Mouse (Mus musculus) hindbrain, postnatal 0 days (tissue): Measurements from ENCODE around the gene Ppp2r5d. TPM values are rescaled to one million over a fixed set of nuclear protein-coding genes. Genes with fewer than 3 reads are reported as not detected.

ENCODE experiments used
- ATAC-seq: fragments of 200-750 bp; cut with Nextera tagmentation; 2 replicates; pipeline ENCODE4 v1.8.0; 2017; ENCODE audit warnings: mild to moderate bottlenecking, moderate TSS enrichment, moderate library complexity
- DNase-seq: peaks from one replicate; pipeline ENCODE4 v3.0.0-alpha.2; 2015; ENCODE audit warnings: low spot score
- H3K27ac ChIP-seq: fragments of 300-500 bp; sonication (generic); 2 replicates; pipeline ENCODE4 v1.5.1; 2014; ENCODE audit warnings: mild to moderate bottlenecking
- H3K27me3 ChIP-seq: fragments of 300-500 bp; sonication (generic); 2 replicates; pipeline ENCODE4 v1.6.1; 2014; ENCODE audit warnings: low read length, mixed read lengths; ENCODE audit not compliant: insufficient read depth
- H3K36me3 ChIP-seq: fragments of 300-500 bp; sonication (generic); 2 replicates; pipeline ENCODE4 v1.6.1; 2014; ENCODE audit warnings: low read length, mixed read lengths; ENCODE audit not compliant: insufficient read depth
- H3K4me1 ChIP-seq: fragments of 300-500 bp; sonication (generic); 2 replicates; pipeline ENCODE4 v1.6.1; 2014; ENCODE audit warnings: antibody characterized with exemption, low read length, mixed read lengths; ENCODE audit not compliant: insufficient read depth
- H3K4me2 ChIP-seq: fragments of 300-500 bp; sonication (generic); 2 replicates; pipeline ENCODE4 v1.6.1; 2014; ENCODE audit warnings: low read depth, mild to moderate bottlenecking, low read length, moderate library complexity, mixed read lengths
- H3K4me3 ChIP-seq: fragments of 300-500 bp; sonication (generic); 2 replicates; pipeline ENCODE4 v1.5.1; 2014; ENCODE audit warnings: low read length
- H3K9ac ChIP-seq: fragments of 300-500 bp; sonication (generic); replicated peaks from 2 replicates; pipeline ENCODE4 v1.6.1; 2014; ENCODE audit warnings: mild to moderate bottlenecking, low read length, moderate library complexity, mixed read lengths
- H3K9me3 ChIP-seq: fragments of 300-500 bp; sonication (generic); 2 replicates; pipeline ENCODE4 v1.6.1; 2016; ENCODE audit warnings: low read length, mixed read lengths
- CTCF ChIP-seq: IDR thresholded peaks from 2 replicates; pipeline ENCODE4 v1.5.1; 2016; ENCODE audit warnings: antibody characterized with exemption, control low read depth, low read depth
- WGBS: fragments of 180-500 bp; shearing (Covaris S2); extraction: QIAGEN DNeasy Blood & Tissue Kit; methylation state at CpG from one replicate; pipeline ENCODE4 v1.1.7; 2014; 5-methylcytosine and 5-hydroxymethylcytosine counted together
- polyA plus RNA-seq: library from polyadenylated mRNA; unstranded; fragments of >200 nt; fragmentation: Nextera tagmentation; extraction: Ambion mirVana; gene quantifications from 2 replicates; pipeline ENCODE4 v1.2.1, GENCODE M21; 2015
- total RNA-seq: library from RNA; depleted of rRNA; stranded (reverse); fragments of >200 nt; gene quantifications from 2 replicates; pipeline ENCODE4 v1.2.3, GENCODE M21; 2014; rRNA removed

Ppp2r5d gene
- total and polyA plus RNA-seq, 2 experiments from 2014 or later, result 89.6 to 129 TPM

- Histone ChIP-seq H3K36me3 (peaks cover 26% of the 10 kb centered on the region), H3K9ac (no peak overlapping the region), H3K27me3 (no peaks in the 10 kb centered on the region), H3K4me2 (no peak overlapping the region), H3K4me1 (0 out of 2 replicates have a peak, but pooled peaks cover 4% of the 10 kb centered on the region), H3K9me3 (no peaks in the 10 kb centered on the region), H3K27ac (no peak overlapping the region), H3K4me3 (no peak overlapping the region)
- ATAC-seq (no peak), DNase-seq (no peak)
- WGBS, result 84% methylated on average over 9 of the region's 9 CpGs
- TF ChIP-seq CTCF, result no peak
Measured at GRCm38 (mm10) chr17:46639929-46640328, 65.0 kb downstream of the Ppp2r5d start.

GRCm38 (mm10) chr17:46636831-46637523 is 67.9 kb downstream of the Ppp2r5d start:
- peak; percentile 81 for TF ChIP-seq CTCF
- peaks cover 25% of the 10 kb centered on the region for H3K36me3 ChIP-seq
- H3K9ac ChIP-seq, result no peak overlapping the region
- DNase-seq, result peak; percentile 92
- no peaks in the 10 kb centered on the region for H3K27me3 ChIP-seq
- no peak overlapping the region for H3K27ac ChIP-seq
- H3K4me1 ChIP-seq, result no peaks in the 10 kb centered on the region
- peak overlapping the region; percentile 33 for H3K4me2 ChIP-seq
- ATAC-seq, result peak; percentile 52
- H3K4me3 ChIP-seq, result no peak overlapping the region
- 11% methylated on average over 15 of the region's 15 CpGs for WGBS
- no peaks in the 10 kb centered on the region for H3K9me3 ChIP-seq

Other genes with a start within 250 kb of the Ppp2r5d start
- gene Ttbk1, start 217.4 kb downstream of the Ppp2r5d start, total RNA-seq, result 46.5 and 53.4 TPM in 2 replicates
- 6.3 and 6.5 TPM in 2 replicates for gene Ttbk1, start 217.4 kb downstream of the Ppp2r5d start, polyA plus RNA-seq
- gene Dnph1, start 208.4 kb downstream of the Ppp2r5d start, total RNA-seq, result 8.9 and 9.9 TPM in 2 replicates
- gene Dnph1, start 208.4 kb downstream of the Ppp2r5d start, polyA plus RNA-seq, result 19.2 and 23.4 TPM in 2 replicates
- gene Cul9, start 158.7 kb downstream of the Ppp2r5d start, total RNA-seq, result 55.3 and 58.2 TPM in 2 replicates
- 12.2 and 14.4 TPM in 2 replicates for gene Cul9, start 158.7 kb downstream of the Ppp2r5d start, polyA plus RNA-seq
- gene Srf, start 148.9 kb downstream of the Ppp2r5d start, total RNA-seq, result 67.0 and 67.3 TPM in 2 replicates
- gene Srf, start 148.9 kb downstream of the Ppp2r5d start, polyA plus RNA-seq, result 3.0 and 3.8 TPM in 2 replicates
- gene Ptk7, start 75.6 kb downstream of the Ppp2r5d start, total RNA-seq, result 77.6 and 79.3 TPM in 2 replicates
- gene Ptk7, start 75.6 kb downstream of the Ppp2r5d start, polyA plus RNA-seq, result 24.5 and 25.1 TPM in 2 replicates
- 25.1 and 32.1 TPM in 2 replicates for gene Klc4, start 59.1 kb downstream of the Ppp2r5d start, total RNA-seq
- gene Klc4, start 59.1 kb downstream of the Ppp2r5d start, polyA plus RNA-seq, result 23.0 and 24.0 TPM in 2 replicates
- 55.4 and 67.2 TPM in 2 replicates for gene Mrpl2, start 58.9 kb downstream of the Ppp2r5d start, total RNA-seq
- 90.2 and 95.5 TPM in 2 replicates for gene Mrpl2, start 58.9 kb downstream of the Ppp2r5d start, polyA plus RNA-seq
- 92.2 and 108 TPM in 2 replicates for gene Cul7, start 54.8 kb downstream of the Ppp2r5d start, total RNA-seq
- gene Cul7, start 54.8 kb downstream of the Ppp2r5d start, polyA plus RNA-seq, result 24.9 and 26.8 TPM in 2 replicates
- gene Rrp36, start 30.8 kb downstream of the Ppp2r5d start, total RNA-seq, result 26.6 and 32.7 TPM in 2 replicates
- gene Rrp36, start 30.8 kb downstream of the Ppp2r5d start, polyA plus RNA-seq, result 56.5 and 59.1 TPM in 2 replicates
- 135 and 146 TPM in 2 replicates for gene Mea1, start 26.3 kb downstream of the Ppp2r5d start, total RNA-seq
- 312 and 325 TPM in 2 replicates for gene Mea1, start 26.3 kb downstream of the Ppp2r5d start, polyA plus RNA-seq
- 91.5 and 98.3 TPM in 2 replicates for gene Klhdc3, start 24.2 kb downstream of the Ppp2r5d start, total RNA-seq
- gene Klhdc3, start 24.2 kb downstream of the Ppp2r5d start, polyA plus RNA-seq, result 172 and 179 TPM in 2 replicates
- gene Pex6, start 6.4 kb upstream of the Ppp2r5d start, total RNA-seq, result 41.7 and 51.5 TPM in 2 replicates
- 18.1 and 18.8 TPM in 2 replicates for gene Pex6, start 6.4 kb upstream of the Ppp2r5d start, polyA plus RNA-seq
- 0.25 and 1.2 TPM in 2 replicates for gene Gnmt, start 24.1 kb upstream of the Ppp2r5d start, total RNA-seq
- gene Gnmt, start 24.1 kb upstream of the Ppp2r5d start, polyA plus RNA-seq, result 5.6 and 6.4 TPM in 2 replicates
- 79.1 and 88.9 TPM in 2 replicates for gene Cnpy3, start 47.1 kb upstream of the Ppp2r5d start, total RNA-seq
- 70.9 and 72.4 TPM in 2 replicates for gene Cnpy3, start 47.1 kb upstream of the Ppp2r5d start, polyA plus RNA-seq
- gene Ptcra, start 58.6 kb upstream of the Ppp2r5d start, total RNA-seq, result not detected in 2 replicates
- 0.11 and 0.42 TPM in 2 replicates for gene Ptcra, start 58.6 kb upstream of the Ppp2r5d start, polyA plus RNA-seq
- gene 2310039H08Rik, start 67.5 kb upstream of the Ppp2r5d start, total RNA-seq, result 44.9 and 46.4 TPM in 2 replicates
- gene 2310039H08Rik, start 67.5 kb upstream of the Ppp2r5d start, polyA plus RNA-seq, result 64.7 TPM in 2 replicates
- 39.4 and 39.8 TPM in 2 replicates for gene Rpl7l1, start 77.6 kb upstream of the Ppp2r5d start, total RNA-seq
- 72.1 and 80.0 TPM in 2 replicates for gene Rpl7l1, start 77.6 kb upstream of the Ppp2r5d start, polyA plus RNA-seq
- 22.9 and 23.1 TPM in 2 replicates for gene Bicral, start 153.4 kb upstream of the Ppp2r5d start, total RNA-seq
- 5.1 and 5.2 TPM in 2 replicates for gene Bicral, start 153.4 kb upstream of the Ppp2r5d start, polyA plus RNA-seq
- 41.8 and 61.5 TPM in 2 replicates for gene Tbcc, start 185.6 kb upstream of the Ppp2r5d start, total RNA-seq
- gene Tbcc, start 185.6 kb upstream of the Ppp2r5d start, polyA plus RNA-seq, result 50.7 and 54.5 TPM in 2 replicates
- not detected in 2 replicates for gene Prph2, start 205.3 kb upstream of the Ppp2r5d start, total RNA-seq
- gene Prph2, start 205.3 kb upstream of the Ppp2r5d start, polyA plus RNA-seq, result 0.05 TPM in 1 of 2 replicates, not detected in the other